Mouse (Mus musculus): ENCODE measurements around the gene Arid1b.

Gene Arid1b

DNA sequence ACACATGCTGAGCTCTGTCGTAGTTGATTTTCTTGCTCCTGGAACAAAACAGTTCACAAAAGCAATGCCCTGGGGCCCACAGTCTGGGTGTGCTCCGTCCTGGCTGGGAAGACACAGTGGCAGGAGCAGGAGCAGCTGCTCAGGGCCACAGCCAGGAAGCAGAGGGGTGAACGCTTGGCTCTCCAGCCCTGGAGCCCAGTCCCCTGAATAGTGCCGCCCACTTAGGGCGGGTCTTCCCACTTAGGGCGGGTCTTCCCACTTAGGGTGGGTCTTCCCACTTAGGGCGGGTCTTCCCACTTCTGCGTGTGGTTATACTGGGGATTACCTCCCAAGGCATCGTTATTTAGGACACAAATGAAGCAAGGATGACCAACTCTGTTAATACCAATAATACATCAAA is 264.8 kb downstream of the Arid1b start:
- DNase-seq = no peak

DNA sequence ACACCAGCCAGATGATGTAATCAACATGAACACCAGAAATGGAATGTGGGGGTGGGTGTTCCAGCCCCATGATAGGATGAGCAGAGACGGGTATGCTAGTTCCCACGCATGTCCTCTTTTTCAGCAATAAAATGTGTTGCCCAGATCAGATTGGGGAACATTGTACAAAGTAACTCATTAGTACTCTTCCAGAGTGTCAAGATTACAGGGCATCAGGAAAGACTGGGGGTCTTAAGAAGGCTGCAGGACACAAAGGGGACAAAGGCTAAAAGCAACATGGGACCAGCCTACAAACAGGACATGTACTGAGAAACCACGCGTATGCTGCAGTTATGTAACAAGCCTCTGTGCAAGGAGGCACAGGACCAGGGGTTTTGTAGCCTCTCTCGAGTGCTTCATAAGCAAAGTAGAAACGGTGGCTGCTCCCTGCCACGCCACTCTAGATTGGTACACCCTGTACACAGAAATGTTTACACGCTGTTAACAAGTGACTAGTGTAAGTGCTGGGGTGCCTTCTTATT is 267.1 kb downstream of the Arid1b start:
- no peak for DNase-seq

DNA sequence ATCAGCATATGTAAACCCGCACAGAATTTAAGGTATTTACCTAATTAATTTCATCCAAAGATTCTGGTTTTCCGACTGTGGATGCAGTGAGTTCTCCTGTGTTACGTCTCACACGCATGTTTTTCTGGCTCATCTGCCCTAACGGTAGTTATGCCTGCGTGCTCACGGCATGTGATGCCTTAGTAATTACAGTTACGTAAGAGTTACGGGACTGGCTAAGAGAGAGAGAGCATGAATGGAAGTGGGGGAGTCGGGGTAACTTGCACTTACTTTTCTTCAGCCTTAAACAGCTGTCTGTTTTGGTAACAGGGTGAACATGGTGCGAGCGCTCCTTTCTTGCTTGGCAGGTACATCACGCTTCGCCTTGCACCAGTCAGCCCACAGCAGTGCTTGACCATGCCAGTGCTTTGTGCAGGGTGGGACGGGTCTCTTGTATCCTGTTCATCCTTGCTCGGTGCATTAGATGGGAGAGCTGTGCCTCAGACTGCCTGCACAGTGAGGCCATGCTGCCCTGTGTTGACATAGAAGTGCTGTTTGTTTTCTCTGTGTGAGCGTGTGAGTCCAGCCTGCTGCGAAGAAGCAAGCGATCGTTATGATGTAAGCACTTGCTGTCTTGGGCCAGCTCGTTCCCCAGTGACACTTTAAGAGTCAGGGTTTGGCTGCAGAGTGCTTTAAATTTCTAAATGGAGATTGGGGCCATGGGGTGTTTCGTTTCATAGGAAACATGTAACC is 267.9 kb downstream of the Arid1b start:
- DNase-seq = no peak

DNA sequence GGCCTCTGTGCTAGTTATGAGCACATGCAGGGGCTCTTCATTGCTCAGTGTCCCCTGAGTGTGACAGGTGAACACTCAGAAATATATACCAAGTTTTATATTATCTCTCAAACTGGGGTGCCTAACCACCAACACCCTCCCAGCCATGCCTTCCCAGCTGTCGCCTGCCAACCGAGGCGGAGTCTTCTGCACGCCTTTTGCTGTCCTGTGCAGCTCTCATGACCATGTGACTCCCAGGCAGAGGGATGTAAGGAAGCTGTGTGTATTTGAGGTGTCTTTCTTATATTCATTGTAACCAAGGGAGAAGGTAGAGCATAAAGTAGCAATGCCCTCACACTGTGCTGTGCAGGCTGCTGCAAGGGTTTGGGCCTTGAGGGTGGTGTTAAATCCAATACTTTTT is 268.7 kb downstream of the Arid1b start:
- no peak for DNase-seq

DNA sequence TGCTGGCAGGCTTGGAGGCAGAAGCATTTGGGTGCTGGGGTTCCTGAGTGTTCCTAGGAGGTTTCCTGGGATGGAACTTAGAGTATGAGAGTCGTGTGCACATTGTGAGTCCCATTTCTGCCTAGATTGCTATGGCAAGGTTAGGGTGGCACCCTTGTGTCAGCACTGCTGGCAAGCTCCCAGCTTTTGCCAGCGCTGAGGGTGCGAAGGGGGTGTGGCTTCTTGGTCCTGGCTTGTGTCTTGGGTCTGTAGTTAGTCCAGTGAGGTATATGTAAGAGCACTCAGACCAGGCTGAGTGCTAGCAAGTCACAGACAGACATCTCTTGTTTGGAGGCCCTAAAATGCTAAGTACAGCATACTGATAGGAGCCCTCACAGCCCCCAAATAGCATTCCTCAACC is 270.7 kb downstream of the Arid1b start:
- no peak for DNase-seq

DNA sequence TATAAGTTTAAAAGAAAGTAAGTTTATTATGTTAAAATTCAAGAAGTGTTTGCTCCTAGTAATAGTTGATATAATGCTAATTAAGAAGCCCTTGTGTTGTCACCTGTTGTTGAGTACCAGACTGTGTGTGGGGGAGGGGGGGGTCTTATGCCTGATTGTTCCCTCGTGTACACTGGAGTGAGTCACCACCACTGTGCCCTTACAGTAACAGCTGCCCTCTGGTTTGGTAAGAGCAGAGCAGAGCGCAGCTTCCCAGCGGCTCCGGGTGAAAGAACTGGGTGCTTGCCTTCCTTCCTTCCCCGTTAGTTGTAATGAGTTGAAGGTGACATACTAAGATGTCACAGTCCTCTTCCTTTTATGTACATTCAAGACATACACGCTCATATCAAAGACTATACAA is 271.5 kb downstream of the Arid1b start:
- no peak for DNase-seq

DNA sequence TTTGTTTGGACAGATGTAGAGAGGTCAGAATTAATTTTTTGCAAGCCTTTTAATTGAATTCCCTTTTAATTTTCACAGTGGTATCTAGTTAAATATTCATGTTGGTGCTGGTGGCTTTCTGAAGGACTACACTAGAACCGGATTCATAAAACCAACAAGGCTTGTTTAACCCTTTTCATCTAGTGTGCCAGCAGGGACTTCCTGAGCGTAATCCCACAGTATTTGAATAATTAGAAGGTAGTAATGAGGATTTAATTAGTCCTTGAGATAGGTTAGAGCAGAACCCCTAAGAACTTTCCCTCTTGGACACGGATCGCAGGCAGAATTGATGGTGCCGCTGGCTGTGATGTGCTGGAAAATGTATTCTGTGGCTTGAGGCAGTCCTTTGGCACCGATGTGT is 273.6 kb downstream of the Arid1b start:
- DNase-seq = no peak

DNA sequence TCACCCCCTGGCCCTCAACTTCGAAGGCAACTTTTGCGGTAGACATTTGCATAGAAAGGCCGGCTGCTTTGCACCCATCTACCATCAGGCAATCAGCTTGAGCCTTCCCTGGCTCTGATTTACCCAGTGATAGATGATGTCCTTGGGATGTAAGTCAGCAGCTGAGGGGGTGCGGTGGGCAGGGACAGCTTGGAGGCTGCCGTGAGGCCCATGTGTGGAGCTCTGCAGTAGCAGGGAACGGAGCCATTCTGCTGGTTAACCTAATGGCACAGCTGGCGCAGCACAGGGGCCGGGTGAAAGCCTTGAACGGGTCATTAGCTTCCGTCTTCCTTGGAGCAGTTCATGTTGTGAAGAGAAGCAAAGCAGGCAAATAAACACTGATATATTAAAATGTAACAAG is 275.2 kb downstream of the Arid1b start:
- no peak for DNase-seq

DNA sequence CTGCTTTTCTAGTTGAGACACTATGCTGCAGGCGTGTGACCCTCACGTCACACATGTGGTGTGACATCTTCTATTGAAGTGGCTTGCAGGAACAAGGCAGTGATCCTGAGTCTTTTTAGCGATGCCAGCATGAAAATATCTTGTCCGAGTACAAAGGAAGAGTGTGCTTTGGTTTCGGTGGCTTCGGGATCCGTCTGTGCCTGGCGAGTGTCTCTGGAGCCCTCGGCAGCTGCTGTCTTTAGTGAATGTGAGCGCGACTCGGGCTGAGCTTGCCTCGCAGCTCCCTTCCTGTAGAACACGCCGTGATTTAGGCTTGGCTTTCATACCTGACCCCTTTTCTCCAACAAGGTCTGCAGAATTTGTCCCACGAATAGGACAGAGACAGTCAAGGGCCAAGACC is 275.6 kb downstream of the Arid1b start:
- DNase-seq = no peak

DNA sequence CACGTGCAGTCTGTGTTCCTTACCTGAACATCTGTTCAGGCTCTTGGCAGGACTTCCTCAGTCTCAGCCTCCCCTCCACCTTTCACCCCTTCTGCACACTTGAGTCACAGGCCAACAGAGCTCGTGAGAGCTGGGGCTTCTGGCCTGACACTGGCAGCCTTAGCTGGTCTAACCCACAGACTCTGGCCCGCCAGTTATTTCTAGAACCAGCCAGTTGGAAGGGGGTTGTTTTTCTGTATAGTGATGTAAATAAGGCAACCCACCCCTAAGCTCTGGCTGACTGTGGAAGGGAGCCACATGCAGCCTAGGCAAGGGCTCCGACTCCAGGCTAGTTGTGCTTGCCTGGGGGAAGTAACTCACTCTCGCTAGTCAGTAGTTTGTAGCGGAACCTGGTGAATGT is 276.7 kb downstream of the Arid1b start:
- DNase-seq = no peak

DNA sequence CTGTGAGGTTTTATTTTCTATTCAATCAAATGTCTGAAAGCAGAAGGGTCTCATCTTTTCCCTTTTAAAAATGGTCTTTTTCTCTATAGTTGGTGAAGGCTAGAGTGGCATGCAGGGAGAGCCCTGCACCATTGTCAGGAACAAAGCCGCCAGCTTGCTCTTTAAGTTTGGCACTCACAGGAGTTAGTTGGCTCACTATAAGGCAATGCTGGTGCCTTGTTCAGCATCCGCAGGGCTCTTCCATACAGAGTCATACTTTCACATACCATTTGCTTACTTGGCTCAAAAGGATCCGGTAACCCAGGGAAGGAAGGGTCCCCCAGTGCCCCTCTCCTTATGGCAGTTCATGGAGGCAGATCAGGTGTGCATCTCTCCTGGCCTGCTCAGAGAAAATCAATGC is 279.0 kb downstream of the Arid1b start:
- DNase-seq = no peak

DNA sequence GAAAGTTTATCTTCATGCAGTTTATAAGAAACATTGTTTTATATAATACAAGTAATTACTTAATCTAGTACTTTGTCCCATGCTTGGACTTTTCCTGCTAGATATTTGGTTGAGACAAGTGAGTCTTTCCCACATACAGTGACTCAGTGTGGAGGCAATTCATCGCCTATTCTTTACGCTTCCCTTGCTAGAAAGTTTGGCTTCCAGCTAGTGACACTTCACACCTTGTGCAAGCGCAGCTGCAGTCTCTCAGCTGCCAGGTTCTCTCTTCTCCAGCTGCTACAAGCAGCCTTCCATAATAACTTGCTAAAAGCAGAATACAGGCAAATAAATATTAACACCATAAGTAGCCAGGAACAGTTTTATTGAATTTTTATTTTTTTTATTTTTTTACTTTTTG is 279.6 kb downstream of the Arid1b start:
- no peak for DNase-seq

DNA sequence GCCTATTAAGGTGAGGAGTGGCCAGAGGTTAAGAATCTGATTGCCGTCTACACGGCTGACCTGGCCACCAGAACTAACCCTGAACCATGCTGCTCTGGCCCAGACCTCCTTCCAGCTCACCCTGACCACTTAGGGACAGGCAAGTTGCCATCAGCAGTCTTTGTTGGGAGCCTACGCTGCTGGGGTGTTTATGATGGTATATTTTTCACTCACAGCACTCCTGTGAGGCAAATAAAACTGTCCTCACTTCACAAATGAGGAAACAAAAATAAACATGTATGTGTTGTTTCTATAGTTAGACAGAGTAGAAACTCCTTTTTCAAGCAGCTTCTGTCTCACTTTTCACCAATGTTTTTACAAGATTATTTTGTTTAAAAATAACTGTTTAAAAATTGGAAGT is 280.3 kb downstream of the Arid1b start:
- DNase-seq = no peak

DNA sequence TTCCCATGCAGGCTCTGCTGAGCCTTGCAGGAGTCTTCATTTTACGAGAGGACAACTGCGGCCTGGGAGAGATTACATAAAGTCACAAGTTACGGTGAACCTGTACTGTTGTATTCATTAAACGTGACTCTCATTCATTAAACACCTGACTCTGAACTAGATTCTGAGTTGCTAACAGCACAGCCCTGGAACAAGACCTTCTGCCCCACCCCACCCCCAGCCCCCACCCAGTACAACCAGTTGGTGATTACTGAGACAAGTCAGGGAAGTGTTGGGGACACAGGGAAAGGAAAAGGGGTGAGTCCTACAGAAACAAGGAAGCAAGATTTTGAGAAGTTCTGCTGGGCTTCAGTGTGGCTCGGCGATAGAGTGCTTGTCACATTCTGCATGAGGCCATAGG is 281.6 kb downstream of the Arid1b start:
- DNase-seq = no peak

DNA sequence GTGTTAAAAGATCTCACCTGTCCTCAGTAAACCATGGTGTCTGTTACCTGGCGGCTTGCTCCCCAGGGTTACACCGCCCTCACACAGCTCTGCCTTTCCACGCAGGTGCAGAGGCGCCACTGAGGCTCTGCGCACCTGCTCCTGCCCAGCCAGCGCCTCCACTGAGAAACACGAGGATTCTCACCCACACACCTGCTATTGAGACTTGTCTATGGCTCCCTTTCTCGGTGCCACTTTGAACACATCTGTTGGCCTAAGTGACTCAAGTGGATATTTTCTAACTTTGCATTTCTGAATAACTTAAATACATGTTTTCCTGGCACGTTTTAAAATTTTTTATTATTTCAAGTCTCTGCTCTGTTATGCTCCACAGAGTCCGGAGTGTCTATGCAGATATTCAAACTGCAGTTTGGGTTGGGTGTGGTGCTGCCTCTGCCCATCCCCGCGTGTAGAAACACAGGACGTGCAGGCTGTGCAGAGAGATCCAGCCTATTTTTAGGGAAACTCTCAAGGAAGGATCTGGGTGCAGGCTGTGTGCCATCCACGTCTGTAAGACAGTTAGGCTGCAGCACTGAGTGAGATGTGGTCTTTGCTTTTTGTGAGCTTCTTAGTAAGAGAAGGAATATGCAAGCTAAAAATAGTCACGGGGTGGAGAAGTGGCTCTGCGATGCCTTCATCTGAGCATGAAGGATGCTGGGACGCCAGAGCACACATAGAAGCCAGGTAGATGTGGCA is 283.2 kb downstream of the Arid1b start:
- no peak for DNase-seq

DNA sequence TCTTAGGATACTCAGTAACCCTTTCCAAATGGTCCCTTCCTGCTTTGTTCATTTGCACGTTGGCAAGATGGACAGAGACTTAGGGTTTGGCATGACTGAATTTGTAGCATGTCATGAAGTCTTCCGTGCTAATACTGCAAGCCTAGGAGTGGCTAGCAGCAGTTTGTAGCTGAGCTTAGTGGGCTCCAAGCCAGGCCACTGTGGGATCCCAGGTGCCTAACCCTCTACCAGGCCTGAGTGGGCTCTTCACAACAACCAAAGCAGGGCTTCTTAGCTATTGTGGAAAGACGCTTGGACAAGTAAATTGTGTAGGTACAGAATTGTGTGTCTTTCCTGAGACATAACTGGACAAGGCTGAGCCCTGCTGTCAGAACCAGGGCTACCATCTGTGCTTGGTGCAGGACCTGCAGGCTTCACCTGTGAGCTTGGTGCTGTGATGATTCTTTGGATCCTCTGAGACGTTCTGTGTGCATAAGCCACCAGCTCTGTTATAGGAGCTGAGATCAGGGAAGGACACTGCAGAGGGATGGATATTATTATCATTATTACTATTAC is 286.4 kb downstream of the Arid1b start:
- DNase-seq = peak; percentile 60 to 71

DNA sequence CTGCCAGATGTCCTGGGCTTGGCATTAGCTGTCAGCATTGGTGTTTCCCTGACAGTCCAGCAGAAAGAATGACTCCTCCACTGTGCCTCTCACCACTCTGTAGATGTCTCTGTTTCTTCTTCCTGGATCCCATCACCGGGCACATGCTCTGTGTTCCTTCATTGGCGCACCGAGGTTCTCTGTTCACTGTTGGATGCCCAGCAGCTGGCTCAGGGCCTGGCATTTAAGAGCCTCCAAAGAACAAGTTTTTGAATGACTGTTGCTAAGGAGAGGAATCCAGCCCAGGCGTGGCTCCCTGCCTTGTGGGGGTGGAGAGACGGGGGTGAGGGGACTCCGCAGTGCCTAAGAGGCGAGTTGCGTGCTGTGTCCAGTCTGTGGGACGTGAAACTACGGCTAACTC is 290.7 kb downstream of the Arid1b start:
- peak in 1 of 2 experiments; percentile 49 for DNase-seq

DNA sequence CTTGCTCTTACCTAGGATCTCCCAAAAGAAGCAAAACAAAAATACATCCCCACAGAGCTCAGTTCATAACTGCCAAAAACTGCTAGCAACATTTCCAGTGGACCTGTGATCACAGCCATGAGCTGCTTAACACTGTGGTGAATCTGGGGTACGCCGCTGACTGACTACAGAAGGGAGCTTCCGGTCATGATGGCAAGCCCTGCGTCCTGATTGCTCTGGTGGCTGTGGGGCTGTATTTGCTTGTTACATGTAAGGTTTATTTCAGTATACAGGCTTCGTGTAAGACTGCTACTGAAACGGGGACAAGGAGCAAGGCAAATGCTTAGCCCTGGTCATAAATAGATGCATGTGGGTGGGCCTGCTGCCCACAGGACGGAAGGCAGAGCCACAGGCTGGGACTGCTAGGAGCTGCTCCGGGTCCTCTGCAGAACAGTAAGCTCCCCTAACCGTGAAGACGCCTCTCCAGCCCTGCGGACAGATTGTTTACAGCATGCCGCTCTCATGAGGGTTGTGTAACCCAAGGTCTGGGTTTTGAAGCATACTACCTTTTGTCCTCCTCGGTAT is 291.8 kb downstream of the Arid1b start:
- peak; percentile 60 to 64 for DNase-seq

DNA sequence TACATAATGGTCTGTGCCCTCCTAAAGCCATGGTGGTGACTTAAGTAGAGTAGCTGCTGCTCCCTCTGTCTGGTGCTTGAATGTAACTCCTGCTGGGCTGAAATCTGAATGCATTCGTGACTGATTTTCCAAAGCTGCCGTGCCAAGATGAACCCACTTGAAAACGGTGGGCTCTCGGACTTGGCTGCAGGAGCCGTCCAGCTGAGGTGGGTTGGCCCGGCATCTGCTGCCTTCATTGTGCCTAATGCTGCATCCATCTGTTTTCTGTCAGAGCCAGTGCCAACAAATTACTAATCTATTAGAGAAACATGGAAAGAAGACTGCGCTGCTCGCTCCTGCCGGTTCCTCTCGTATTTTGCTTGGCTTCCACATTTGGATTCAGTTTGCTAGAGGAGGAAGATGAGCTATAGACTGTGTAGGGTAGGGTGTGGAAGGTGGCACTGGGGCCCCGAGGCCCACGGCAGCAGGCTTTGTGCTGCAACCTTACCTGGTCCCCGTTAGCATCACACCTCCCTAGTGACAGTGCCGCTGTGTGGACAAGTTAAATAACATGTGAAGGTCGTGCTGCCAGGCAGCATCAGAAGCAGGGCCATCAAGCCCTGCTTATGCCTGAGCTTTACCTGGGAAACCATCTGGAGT is 292.6 kb downstream of the Arid1b start:
- DNase-seq = peak; percentile 57 to 68

DNA sequence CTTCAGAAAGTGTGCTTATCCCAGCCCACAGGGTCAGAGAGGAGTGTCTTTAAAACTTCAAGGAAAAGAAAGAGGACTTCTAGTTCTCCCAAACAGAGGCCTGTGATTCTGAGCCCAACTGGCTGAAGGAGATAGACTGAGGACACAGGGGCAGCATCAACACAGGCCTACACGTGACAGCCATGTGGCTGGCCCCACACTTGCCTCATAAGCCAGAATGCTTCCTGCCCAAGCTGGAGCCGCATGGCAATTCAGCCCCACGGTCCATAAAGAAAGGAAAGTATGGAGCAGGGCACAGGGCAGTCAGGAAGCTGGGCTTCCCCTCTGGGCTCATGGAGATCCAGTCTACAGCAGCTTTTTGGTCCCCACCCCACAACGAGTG is 293.1 kb downstream of the Arid1b start:
- peak in 1 of 2 experiments; percentile 38 for DNase-seq

DNA sequence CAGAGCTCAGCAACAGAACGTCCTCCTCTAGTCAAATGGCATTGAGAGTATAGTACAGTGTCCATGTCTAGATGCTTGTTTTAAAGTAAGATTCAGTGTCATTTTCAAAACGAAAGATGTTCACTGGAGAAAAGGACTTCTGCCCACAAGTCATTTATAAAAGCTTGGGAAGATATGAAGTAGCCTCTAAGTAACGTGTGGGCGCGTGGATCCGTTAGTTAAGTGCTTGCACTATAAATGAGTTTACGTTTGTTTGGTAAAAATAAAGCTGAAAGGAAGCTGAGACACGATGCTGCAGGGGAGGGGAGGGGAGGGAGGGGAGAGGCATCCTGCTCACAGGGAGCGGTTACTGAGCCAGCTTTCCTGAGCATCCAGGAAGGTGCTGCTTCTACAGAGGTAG is 293.5 kb downstream of the Arid1b start:
- DNase-seq = no peak

DNA sequence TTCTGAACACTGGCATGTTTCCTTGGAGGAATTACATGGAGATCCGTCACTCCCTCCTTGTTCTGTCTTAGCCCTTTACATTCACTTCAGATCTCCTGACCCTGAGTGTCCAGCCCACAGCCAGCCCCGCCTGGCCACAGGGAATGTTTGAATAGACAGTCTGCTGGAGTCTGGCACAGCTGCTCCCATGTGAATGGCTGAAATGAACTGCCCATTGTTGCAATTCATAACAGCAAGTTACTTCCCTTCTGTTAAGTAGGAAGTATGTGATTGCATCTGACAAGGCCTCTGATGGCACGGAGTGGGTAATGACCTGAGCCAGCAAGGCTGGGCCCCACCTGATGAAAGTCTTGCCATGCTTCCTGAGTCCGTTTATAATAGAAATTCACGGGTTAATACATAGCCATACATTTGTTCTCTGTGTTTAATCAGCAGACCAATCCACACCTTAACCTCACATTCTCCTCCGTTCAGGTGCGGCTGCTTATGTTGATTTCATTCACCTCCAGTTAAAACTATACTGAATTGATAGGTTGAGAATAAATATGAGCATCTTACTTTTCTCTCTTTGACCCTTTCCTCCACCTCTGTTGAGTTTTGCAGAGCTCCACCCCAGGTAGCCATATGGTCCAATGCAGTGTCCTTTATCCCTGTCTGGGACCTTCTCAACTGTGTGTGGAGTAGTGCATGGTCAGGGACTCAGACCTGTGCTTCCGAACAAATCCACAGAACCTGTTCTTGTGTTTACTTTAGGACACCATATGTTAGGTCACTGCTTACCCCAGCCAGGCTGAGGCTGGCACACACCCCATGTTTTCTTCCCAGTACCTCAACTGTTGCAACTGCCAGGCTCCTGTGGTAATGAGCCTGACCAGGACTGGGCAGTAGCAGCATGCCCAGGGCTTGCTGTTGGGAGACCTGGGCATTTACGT is 299.8 kb downstream of the Arid1b start:
- DNase-seq = peak; percentile 61 to 75

Measured in cerebellum, postnatal 25 days (tissue).